Mouse (Mus musculus): Measurements from ENCODE around the gene Tma7.

DNA sequence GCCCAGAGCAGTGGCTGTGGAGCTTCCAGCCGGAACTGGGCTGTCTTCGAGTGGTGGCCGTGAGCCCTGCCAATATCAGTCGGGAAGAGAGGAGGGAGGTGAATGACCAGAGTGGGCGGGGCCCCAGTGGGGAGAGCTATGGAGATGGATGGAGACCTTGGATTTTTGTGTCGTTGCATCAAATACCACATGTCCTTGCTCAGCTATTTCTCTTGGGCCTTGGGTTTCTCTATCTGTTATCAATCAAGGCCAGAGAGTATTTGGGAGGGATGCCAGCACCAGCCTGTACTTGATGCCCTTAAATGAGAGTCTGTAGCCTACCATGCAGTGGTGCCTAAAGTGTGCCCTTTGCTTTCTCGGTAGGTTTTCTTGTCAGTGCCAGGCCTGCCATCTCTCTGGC, 20.9 kb upstream of the Tma7 start:
- TF ChIP-seq CTCF (IDR thresholded peaks at IDR 0.05; ENCODE audit: borderline replicate concordance, insufficient read depth, low read depth, low read length) (no peak), POLR2A (IDR thresholded peaks at IDR 0.05; ENCODE audit: borderline replicate concordance, insufficient read depth, low read length) (no peak)
